Mouse (Mus musculus) heart, postnatal 0 days (tissue): Measurements from ENCODE around the gene Eea1. TPM values are rescaled to one million over a fixed set of nuclear protein-coding genes. Genes with fewer than 3 reads are reported as not detected.

Experiments
- ATAC-seq: fragments of 200-750 bp; cut with Nextera tagmentation; 2 replicates; pipeline ENCODE4 v1.8.0; 2017; ENCODE audit warnings: low read depth, moderate number of reproducible peaks, moderate library complexity; ENCODE audit not compliant: insufficient read depth
- DNase-seq: peaks from one replicate; pipeline ENCODE4 v3.0.0-alpha.2; 2016; ENCODE audit warnings: low spot score
- H3K27ac ChIP-seq: fragments of 300-500 bp; sonication (generic); 2 replicates; pipeline ENCODE4 v1.5.1; 2014; ENCODE audit warnings: low read depth, mild to moderate bottlenecking
- H3K27me3 ChIP-seq: fragments of 300-500 bp; sonication (generic); 2 replicates; pipeline ENCODE4 v1.6.1; 2014; ENCODE audit warnings: low read length, mixed read lengths; ENCODE audit not compliant: control insufficient read depth, insufficient read depth
- H3K36me3 ChIP-seq: fragments of 300-500 bp; sonication (generic); replicated peaks from 2 replicates; pipeline ENCODE4 v1.6.1; 2014; ENCODE audit warnings: low read length, mixed read lengths; ENCODE audit not compliant: control insufficient read depth, insufficient read depth
- H3K4me1 ChIP-seq: fragments of 300-500 bp; sonication (generic); 2 replicates; pipeline ENCODE4 v1.6.1; 2014; ENCODE audit warnings: antibody characterized with exemption; ENCODE audit not compliant: control insufficient read depth, insufficient read depth
- H3K4me2 ChIP-seq: fragments of 300-500 bp; sonication (generic); 2 replicates; pipeline ENCODE4 v1.6.1; 2014; ENCODE audit warnings: low read depth, mild to moderate bottlenecking, low read length, moderate library complexity
- H3K4me3 ChIP-seq: fragments of 300-500 bp; sonication (generic); 2 replicates; pipeline ENCODE4 v1.5.1; 2014; ENCODE audit warnings: low read depth, low read length
- H3K9ac ChIP-seq: fragments of 300-500 bp; sonication (generic); replicated peaks from 2 replicates; pipeline ENCODE4 v1.6.1; 2014; ENCODE audit warnings: low read depth, low read length, mixed read lengths
- H3K9me3 ChIP-seq: fragments of 300-500 bp; sonication (generic); replicated peaks from 2 replicates; pipeline ENCODE4 v1.6.1; 2016; ENCODE audit warnings: low read length; ENCODE audit not compliant: control insufficient read depth
- CTCF ChIP-seq: IDR thresholded peaks from 2 replicates; pipeline ENCODE4 v1.5.1; 2016; ENCODE audit warnings: antibody characterized with exemption, control low read depth, low read depth
- EP300 ChIP-seq: IDR thresholded peaks from 2 replicates; pipeline ENCODE4 v1.6.1; 2016; ENCODE audit warnings: antibody characterized with exemption, low read depth
- WGBS: fragments of 180-500 bp; shearing (Covaris S2); extraction: QIAGEN DNeasy Blood & Tissue Kit; methylation state at CpG from one replicate; pipeline ENCODE4 v1.1.7; 2014; 5-methylcytosine and 5-hydroxymethylcytosine counted together
- polyA plus RNA-seq: library from polyadenylated mRNA; unstranded; fragments of >200 nt; fragmentation: Nextera tagmentation; extraction: Ambion mirVana; gene quantifications from 2 replicates; pipeline ENCODE4 v1.2.1, GENCODE M21; 2015
- total RNA-seq: library from RNA; depleted of rRNA; stranded (reverse); fragments of >200 nt; gene quantifications from 2 replicates; pipeline ENCODE4 v1.2.3, GENCODE M21; 2014; ENCODE audit warnings: low replicate concordance; rRNA removed

Gene Eea1
- total and polyA plus RNA-seq, 2 experiments from 2014 or later, result 10.8 to 21.3 TPM

GRCm38 (mm10) chr10:96082203-96082602 is 141.8 kb downstream of the Eea1 start:
- Histone ChIP-seq H3K4me1 (no peaks in the 10 kb centered on the region), H3K36me3 (no peaks in the 10 kb centered on the region), H3K9me3 (no peaks in the 10 kb centered on the region), H3K27ac (no peak overlapping the region), H3K4me3 (no peak overlapping the region), H3K4me2 (no peak overlapping the region), H3K27me3 (no peaks in the 10 kb centered on the region), H3K9ac (no peak overlapping the region)
- no peak for TF ChIP-seq EP300
- TF ChIP-seq CTCF, result no peak
- ATAC-seq (no peak), DNase-seq (no peak)
- 28% methylated on average over 3 of the region's 3 CpGs for WGBS

- Histone ChIP-seq H3K9me3 (no peaks in the 10 kb centered on the region), H3K9ac (no peak overlapping the region), H3K27me3 (no peaks in the 10 kb centered on the region), H3K4me2 (no peak overlapping the region), H3K4me1 (no peaks in the 10 kb centered on the region), H3K27ac (no peak overlapping the region), H3K4me3 (no peak overlapping the region), H3K36me3 (no peaks in the 10 kb centered on the region)
- ATAC-seq (no peak), DNase-seq (no peak)
- WGBS, result 67% methylated on average over 1 of the region's 1 CpGs
- no peak for TF ChIP-seq CTCF
- no peak for TF ChIP-seq EP300
These were observed 149.3 kb downstream of the Eea1 start for GRCm38 (mm10) chr10:96089744-96090143.

- DNase-seq, result no peak
- TF ChIP-seq CTCF, result no peak
- TF ChIP-seq EP300, result no peak
- WGBS, result 68% methylated on average over 3 of the region's 3 CpGs
These were observed 149.9 kb downstream of the Eea1 start for GRCm38 (mm10) chr10:96090388-96090787.

GRCm38 (mm10) chr10:96093890-96094531 is 153.6 kb downstream of the Eea1 start:
- no peaks in the 10 kb centered on the region for H3K9me3 ChIP-seq
- 15% methylated on average over 2 of the region's 2 CpGs for WGBS
- no peaks in the 10 kb centered on the region for H3K27me3 ChIP-seq
- H3K27ac ChIP-seq, result no peak overlapping the region
- ATAC-seq (no peak), DNase-seq (no peak)
- no peak overlapping the region for H3K4me3 ChIP-seq
- no peak overlapping the region for H3K9ac ChIP-seq
- no peaks in the 10 kb centered on the region for H3K36me3 ChIP-seq
- TF ChIP-seq EP300 (no peak), CTCF (no peak)
- H3K4me2 ChIP-seq, result no peak overlapping the region
- H3K4me1 ChIP-seq, result no peaks in the 10 kb centered on the region

More at GRCm38 (mm10) chr10:96090388-96090787, 149.9 kb downstream of the Eea1 start:
- no peak overlapping the region for H3K4me3 ChIP-seq
- H3K4me1 ChIP-seq, result no peaks in the 10 kb centered on the region
- H3K27me3 ChIP-seq, result no peaks in the 10 kb centered on the region
- H3K27ac ChIP-seq, result no peak overlapping the region
- ATAC-seq, result no peak
- no peaks in the 10 kb centered on the region for H3K36me3 ChIP-seq
- no peak overlapping the region for H3K9ac ChIP-seq
- H3K9me3 ChIP-seq, result no peaks in the 10 kb centered on the region
- no peak overlapping the region for H3K4me2 ChIP-seq

GRCm38 (mm10) chr10:96094559-96094958 is 154.1 kb downstream of the Eea1 start:
- 78% methylated on average over 2 of the region's 2 CpGs for WGBS
- H3K4me3 ChIP-seq, result no peak overlapping the region

More at GRCm38 (mm10) chr10:96094559-96094958, 154.1 kb downstream of the Eea1 start:
- no peaks in the 10 kb centered on the region for H3K4me1 ChIP-seq
- H3K4me2 ChIP-seq, result no peak overlapping the region
- no peaks in the 10 kb centered on the region for H3K9me3 ChIP-seq
- no peaks in the 10 kb centered on the region for H3K36me3 ChIP-seq
- TF ChIP-seq EP300 (no peak), CTCF (no peak)
- ATAC-seq (no peak), DNase-seq (no peak)
- H3K9ac ChIP-seq, result no peak overlapping the region
- no peaks in the 10 kb centered on the region for H3K27me3 ChIP-seq
- no peak overlapping the region for H3K27ac ChIP-seq

Other genes with a start within 250 kb of the Eea1 start
- gene Gm33543, start 97.7 kb upstream of the Eea1 start, total RNA-seq, result 0.58 TPM in 1 of 2 replicates, not detected in the other
- gene Gm33543, start 97.7 kb upstream of the Eea1 start, polyA plus RNA-seq, result 0.26 and 0.55 TPM in 2 replicates
- not detected in 2 replicates for gene Gm5426, start 196.0 kb downstream of the Eea1 start, total RNA-seq
- gene Gm5426, start 196.0 kb downstream of the Eea1 start, polyA plus RNA-seq, result not detected in 2 replicates